Comparison of ENCODE assay signal across 1 mouse cellular context in genomic region chr7:127588901-127589300, GRCm38 (mm10).
TF ChIP-seq lines count a peak whose summit lies in the region.

No protein-coding gene starts in this region.

TF ChIP-seq in MEL, 35 proteins besides CTCF, POLR2A, EP300 and RAD21 (continued from another document):
- TF ChIP-seq MAX (IDR thresholded peaks at IDR 0.05; ENCODE audit: low read length) (no peak), USF2 (IDR thresholded peaks at IDR 0.05; ENCODE audit: borderline replicate concordance in 1 of 2, insufficient read depth in 1 of 2, low read depth in 1 of 2, low read length in 2 of 2) (no peak), CHD2 (IDR thresholded peaks at IDR 0.05; ENCODE audit: low read length) (no peak), GABPA (IDR thresholded peaks at IDR 0.05; ENCODE audit: low read depth, low read length) (no peak), MYC (IDR thresholded peaks at IDR 0.05; ENCODE audit: low read depth, low read length) (no peak), MEF2A (IDR thresholded peaks at IDR 0.05; ENCODE audit: extremely low read depth, insufficient replicate concordance, low read depth, low read length, poor library complexity, severe bottlenecking) (no peak), POLR2AphosphoS2 (IDR thresholded peaks at IDR 0.05; ENCODE audit: low read length) (no peak), ZC3H11A (IDR thresholded peaks at IDR 0.05; ENCODE audit: low read depth, low read length) (no peak), MYB (IDR thresholded peaks at IDR 0.05; ENCODE audit: low read depth, low read length) (no peak), POLR2AphosphoS5 (IDR thresholded peaks at IDR 0.05; ENCODE audit: borderline replicate concordance, low read depth, low read length) (no peak), ZKSCAN1 (IDR thresholded peaks at IDR 0.05; ENCODE audit: low read depth, low read length) (no peak), MXI1 (IDR thresholded peaks at IDR 0.05; ENCODE audit: low read depth, low read length) (no peak)
